Mouse (Mus musculus) forebrain, embryonic 15.5 days (tissue): ENCODE measurements around the gene Cd69. TPM values are rescaled to one million over a fixed set of nuclear protein-coding genes. Genes with fewer than 3 reads are reported as not detected.

Experiments
- ATAC-seq: fragments of 200-750 bp; cut with Nextera tagmentation; replicated peaks from 2 replicates; pipeline ENCODE4 v1.8.0; 2017; ENCODE audit warnings: mild to moderate bottlenecking, moderate TSS enrichment, moderate library complexity
- H3K27ac ChIP-seq: fragments of 300-500 bp; sonication (generic); replicated peaks from 2 replicates; pipeline ENCODE4 v1.5.1; 2015; ENCODE audit warnings: mild to moderate bottlenecking, inconsistent platforms
- H3K27me3 ChIP-seq: fragments of 300-500 bp; sonication (generic); 2 replicates; pipeline ENCODE4 v1.6.1; 2015; ENCODE audit warnings: inconsistent platforms
- H3K36me3 ChIP-seq: fragments of 300-500 bp; sonication (generic); 2 replicates; pipeline ENCODE4 v1.6.1; 2015; ENCODE audit warnings: mild to moderate bottlenecking, inconsistent platforms
- H3K4me1 ChIP-seq: fragments of 300-500 bp; sonication (generic); 2 replicates; pipeline ENCODE4 v1.6.1; 2015; ENCODE audit warnings: inconsistent platforms
- H3K4me2 ChIP-seq: fragments of 300-500 bp; sonication (generic); replicated peaks from 2 replicates; pipeline ENCODE4 v1.6.1; 2015; ENCODE audit warnings: mild to moderate bottlenecking, inconsistent platforms
- H3K4me3 ChIP-seq: fragments of 300-500 bp; sonication (generic); 2 replicates; pipeline ENCODE4 v1.5.1; 2015; ENCODE audit warnings: mild to moderate bottlenecking, inconsistent platforms
- H3K9ac ChIP-seq: fragments of 300-500 bp; sonication (generic); replicated peaks from 2 replicates; pipeline ENCODE4 v1.6.1; 2015; ENCODE audit warnings: mild to moderate bottlenecking, inconsistent platforms
- H3K9me3 ChIP-seq: fragments of 300-500 bp; sonication (generic); 2 replicates; pipeline ENCODE4 v1.6.1; 2016; ENCODE audit warnings: inconsistent platforms
- WGBS: fragments of 180-500 bp; shearing (Covaris S2); methylation state at CpG from one replicate; pipeline ENCODE4 v1.1.7; 2015; ENCODE audit warnings: mixed read lengths; 5-methylcytosine and 5-hydroxymethylcytosine counted together
- polyA plus RNA-seq: library from polyadenylated mRNA; unstranded; fragments of >200 nt; fragmentation: Nextera tagmentation; extraction: Ambion mirVana; gene quantifications from 2 replicates; pipeline ENCODE4 v1.2.1, GENCODE M21; 2015

The Cd69 gene
- polyA plus RNA-seq, 1 experiment from 2014 or later, result not detected

DNA sequence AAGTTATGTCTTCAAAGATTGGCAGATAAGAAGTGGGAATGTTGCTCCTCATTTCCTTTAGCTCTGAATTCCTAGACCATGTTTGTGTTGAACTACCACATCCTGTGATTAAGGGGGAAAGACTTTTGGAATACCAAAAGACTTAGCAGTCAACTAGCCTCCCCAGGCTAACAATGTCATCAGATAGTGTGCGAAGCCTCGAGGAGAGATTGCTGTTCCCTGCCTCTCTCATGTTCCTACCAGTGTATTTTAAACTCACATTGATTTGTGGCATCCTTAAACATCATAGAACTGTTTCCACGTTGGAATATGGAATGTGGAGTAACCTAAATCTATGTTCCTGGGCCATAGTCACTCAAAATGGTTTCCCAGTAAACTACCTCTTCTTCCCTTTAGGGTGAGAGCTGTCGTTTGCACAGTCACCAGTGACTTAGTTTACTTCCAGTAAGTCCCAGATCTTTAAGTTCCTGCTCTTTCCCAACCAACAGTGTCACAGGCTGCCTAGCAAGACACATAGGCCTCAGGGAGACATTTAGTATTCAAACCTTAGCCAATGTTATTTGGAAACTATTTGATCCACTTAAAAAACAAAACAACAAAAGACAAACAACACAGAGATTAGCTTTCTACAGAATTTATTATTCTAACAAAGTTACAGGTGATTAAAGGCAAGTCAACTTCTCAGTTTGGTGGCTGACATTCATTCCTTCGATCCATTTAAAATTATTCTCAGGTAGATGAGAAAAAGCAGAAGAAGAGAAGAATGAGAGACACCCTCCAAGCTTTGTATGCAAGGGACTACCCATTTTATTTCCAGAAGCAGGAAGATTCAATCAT lies 43.0 kb downstream of the Cd69 start:
- H3K36me3 ChIP-seq, result no peaks in the 10 kb centered on the region
- no peak overlapping the region for H3K27ac ChIP-seq
- H3K9ac ChIP-seq, result no peak overlapping the region
- no peak overlapping the region for H3K4me2 ChIP-seq
- H3K4me1 ChIP-seq, result 0 out of 2 replicates have a peak, but pooled peaks cover 5% of the 10 kb centered on the region
- no peak for ATAC-seq
- no peak overlapping the region for H3K4me3 ChIP-seq
- no peaks in the 10 kb centered on the region for H3K27me3 ChIP-seq
- WGBS, result 84% methylated on average over 5 of the region's 5 CpGs
- no peaks in the 10 kb centered on the region for H3K9me3 ChIP-seq

DNA sequence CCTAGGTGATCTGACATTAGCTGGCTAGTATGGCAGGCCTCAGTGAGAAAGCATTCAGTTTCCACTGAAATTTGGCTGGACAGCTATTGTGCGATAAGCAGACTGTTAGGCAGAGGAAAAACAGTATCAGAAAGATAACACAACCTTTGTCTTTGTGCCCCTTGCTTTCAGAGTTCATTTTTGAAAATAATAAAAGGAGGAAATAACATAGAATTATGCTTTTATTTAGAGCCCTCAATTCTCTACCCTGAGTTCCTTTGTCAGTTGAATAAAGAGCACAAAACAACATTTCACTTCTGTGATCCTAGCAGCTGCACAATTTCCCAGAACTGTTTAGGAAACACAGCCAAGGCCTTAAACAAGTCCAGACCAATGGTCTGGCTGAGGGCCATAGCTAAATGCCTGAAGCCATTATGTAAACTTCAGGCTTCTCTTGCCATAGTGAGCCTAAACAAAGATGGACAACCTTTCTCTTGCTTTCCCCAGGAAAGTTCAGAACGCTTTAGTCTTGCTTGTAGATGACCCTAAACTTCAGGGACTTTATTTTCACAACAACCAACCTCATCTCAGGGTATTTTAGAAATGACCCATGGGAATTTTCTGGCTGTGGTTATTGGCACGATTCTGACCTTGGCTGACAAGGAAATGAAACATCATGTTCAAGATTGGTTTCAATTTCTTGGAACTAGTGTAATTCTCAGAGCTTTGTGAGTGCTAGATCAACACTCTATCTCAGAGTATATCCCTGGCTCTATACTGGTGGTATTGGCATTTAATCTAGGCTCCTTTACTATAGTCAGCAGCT lies 45.3 kb downstream of the Cd69 start:
- Histone ChIP-seq H3K9ac (no peak overlapping the region), H3K9me3 (no peaks in the 10 kb centered on the region), H3K27ac (0 out of 2 replicates have a peak overlapping the region, but pooled peaks have one; percentile 11), H3K27me3 (no peaks in the 10 kb centered on the region), H3K36me3 (no peaks in the 10 kb centered on the region), H3K4me3 (no peak overlapping the region), H3K4me1 (0 out of 2 replicates have a peak, but pooled peaks cover 5% of the 10 kb centered on the region), H3K4me2 (no peak overlapping the region)
- ATAC-seq, result 0 out of 2 replicates have a peak, but pooled peaks have one; percentile 66
- WGBS, result 44% methylated on average over 3 of the region's 3 CpGs

DNA sequence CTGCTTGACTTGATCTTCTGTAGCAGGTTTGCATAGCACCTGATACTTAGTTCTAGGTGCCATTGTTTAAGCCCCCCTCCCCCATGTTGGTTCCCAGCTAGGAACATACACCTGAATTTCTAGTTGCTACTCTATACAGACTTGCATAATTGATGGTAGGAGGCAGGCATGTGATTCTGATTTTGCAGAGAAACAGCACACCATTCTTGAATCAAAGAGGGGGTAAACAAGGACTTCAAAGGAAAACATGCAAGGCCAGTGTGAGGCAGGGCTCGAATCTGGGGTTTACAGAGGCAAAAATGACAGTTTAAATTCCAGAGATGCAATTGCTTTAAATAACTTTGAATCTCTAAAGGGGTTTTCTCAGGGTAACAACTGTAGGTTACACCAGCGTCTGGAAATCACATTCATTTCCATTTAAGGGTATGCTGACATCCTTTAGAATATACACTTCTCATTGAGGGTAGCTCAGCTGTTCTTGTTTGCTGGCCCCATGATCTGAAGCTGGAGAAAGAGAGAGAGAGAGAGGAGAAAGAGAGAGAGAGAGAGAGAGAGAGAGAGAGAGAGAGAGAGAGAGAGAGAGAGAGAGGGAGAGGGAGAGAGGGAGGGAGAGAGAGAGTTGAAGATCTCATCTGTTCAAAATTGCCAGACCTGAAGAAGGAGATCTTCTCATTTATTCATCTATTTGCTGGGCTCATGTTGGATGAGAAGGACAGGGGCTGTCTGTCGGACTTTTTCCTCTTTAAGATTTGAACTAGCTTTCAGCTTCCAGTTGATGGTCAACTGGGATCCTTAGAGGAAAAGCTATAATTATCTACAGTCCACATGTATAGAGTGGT lies 46.1 kb downstream of the Cd69 start:
- Histone ChIP-seq H3K4me2 (no peak overlapping the region), H3K27ac (0 out of 2 replicates have a peak overlapping the region, but pooled peaks have one; percentile 11), H3K9ac (no peak overlapping the region), H3K9me3 (no peaks in the 10 kb centered on the region), H3K36me3 (no peaks in the 10 kb centered on the region), H3K4me3 (no peak overlapping the region), H3K4me1 (0 out of 2 replicates have a peak, but pooled peaks cover 5% of the 10 kb centered on the region), H3K27me3 (no peaks in the 10 kb centered on the region)
- 54% methylated on average over 3 of the region's 3 CpGs for WGBS
- ATAC-seq, result no peak

DNA sequence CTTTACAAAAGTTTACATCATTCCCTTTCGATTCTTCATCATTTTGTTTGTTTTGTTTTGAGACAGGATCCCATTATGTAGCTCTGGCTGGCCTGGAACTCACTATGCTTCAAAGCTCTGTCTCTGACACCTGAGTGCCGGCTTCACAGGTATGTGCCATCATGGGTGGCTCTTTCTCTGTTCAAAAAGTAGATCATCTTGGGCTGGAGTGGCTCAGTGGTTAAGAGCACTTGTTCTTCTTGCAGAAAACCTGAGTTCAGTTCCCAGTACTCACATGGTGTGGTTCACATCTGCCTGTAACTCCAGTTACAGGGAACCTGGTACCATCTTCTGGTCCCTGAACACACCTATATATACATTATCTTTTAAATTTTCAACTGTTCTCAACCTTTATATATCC lies 50.2 kb downstream of the Cd69 start:
- Histone ChIP-seq H3K27me3 (no peaks in the 10 kb centered on the region), H3K27ac (no peak overlapping the region), H3K4me2 (no peak overlapping the region), H3K36me3 (no peaks in the 10 kb centered on the region), H3K9ac (no peak overlapping the region), H3K4me1 (0 out of 2 replicates have a peak, but pooled peaks cover 5% of the 10 kb centered on the region), H3K4me3 (no peak overlapping the region), H3K9me3 (no peaks in the 10 kb centered on the region)
- ATAC-seq, result no peak
- 74% methylated on average over 2 of the region's 2 CpGs for WGBS

DNA sequence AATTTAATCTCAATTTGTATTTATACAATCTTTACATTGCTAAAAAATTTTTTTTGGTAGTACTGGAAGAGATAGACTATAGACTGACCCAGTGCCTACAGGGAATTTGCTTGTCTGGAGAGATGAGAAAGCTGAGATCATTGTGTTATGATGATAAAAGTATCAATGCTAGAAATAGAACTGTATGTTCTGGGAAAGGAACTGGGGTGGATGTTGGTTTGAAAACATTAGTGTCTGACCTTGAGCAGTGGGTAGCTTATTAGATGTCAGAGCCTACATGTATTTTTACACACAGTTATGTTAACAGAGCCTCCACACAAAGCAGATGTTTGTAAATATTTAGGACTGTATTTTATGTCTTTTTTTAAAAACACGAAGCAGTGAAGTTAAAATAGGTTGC lies 51.1 kb downstream of the Cd69 start:
- H3K4me2 ChIP-seq, result no peak overlapping the region
- WGBS, result 84% methylated on average over 1 of the region's 1 CpGs
- 0 out of 2 replicates have a peak, but pooled peaks cover 3% of the 10 kb centered on the region for H3K4me1 ChIP-seq
- no peaks in the 10 kb centered on the region for H3K36me3 ChIP-seq
- H3K9ac ChIP-seq, result no peak overlapping the region
- no peak overlapping the region for H3K4me3 ChIP-seq
- no peaks in the 10 kb centered on the region for H3K9me3 ChIP-seq
- no peak overlapping the region for H3K27ac ChIP-seq
- ATAC-seq, result no peak
- no peaks in the 10 kb centered on the region for H3K27me3 ChIP-seq

DNA sequence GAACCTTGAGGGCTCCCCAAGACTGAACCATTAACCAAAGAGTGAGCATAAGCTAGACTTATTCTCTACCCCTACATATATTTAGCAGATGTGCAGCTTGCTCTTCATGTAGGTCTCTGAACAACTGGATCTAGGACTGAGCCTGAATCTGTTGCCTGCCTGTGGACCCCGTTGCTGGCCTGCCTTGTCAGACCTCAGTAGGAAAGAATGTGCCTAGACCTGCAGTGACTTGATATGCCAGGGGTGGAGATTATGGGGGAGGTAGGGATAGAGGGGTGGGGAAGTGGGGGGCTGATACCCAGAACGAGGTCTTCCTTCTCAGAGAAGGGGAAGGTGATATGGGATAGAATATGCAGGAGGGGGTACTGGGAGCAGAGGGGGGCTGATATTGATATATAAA lies 51.6 kb downstream of the Cd69 start:
- no peaks in the 10 kb centered on the region for H3K36me3 ChIP-seq
- WGBS, result 83% methylated on average over 2 of the region's 2 CpGs
- no peak overlapping the region for H3K27ac ChIP-seq
- no peaks in the 10 kb centered on the region for H3K9me3 ChIP-seq
- H3K9ac ChIP-seq, result no peak overlapping the region
- no peaks in the 10 kb centered on the region for H3K4me1 ChIP-seq
- no peak for ATAC-seq
- H3K27me3 ChIP-seq, result no peaks in the 10 kb centered on the region
- no peak overlapping the region for H3K4me2 ChIP-seq
- H3K4me3 ChIP-seq, result no peak overlapping the region

DNA sequence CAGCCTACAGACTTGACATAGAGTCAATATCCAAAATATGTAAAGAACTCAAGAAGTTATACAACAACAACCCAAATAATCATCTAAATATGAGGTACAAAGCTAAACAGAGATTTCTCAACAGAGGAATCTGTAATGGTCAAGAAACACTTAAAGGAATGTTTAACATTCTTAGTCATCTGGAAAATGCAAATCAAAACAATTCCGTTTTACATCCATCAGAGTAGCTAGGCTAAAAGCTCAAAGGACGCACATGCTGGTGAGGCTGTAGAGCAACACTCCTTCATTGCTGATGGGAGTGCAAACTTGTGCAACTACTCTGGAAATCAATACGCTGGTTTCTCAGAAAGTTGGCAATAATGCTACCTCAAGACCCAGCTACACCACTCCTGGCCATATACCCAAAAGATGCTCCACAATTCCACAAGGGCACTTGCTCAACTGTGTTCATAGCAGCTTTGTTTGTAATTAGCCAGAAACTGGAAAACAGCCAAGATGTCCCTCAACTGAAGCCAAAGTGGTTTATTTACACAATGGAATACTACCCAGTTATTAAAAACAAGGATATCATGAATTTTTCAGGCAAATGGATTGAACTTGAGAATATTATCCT lies 52.9 kb downstream of the Cd69 start:
- H3K4me2 ChIP-seq, result no peak overlapping the region
- ATAC-seq, result no peak
- no peaks in the 10 kb centered on the region for H3K27me3 ChIP-seq
- H3K27ac ChIP-seq, result no peak overlapping the region
- H3K4me3 ChIP-seq, result no peak overlapping the region
- no peaks in the 10 kb centered on the region for H3K9me3 ChIP-seq
- H3K4me1 ChIP-seq, result no peaks in the 10 kb centered on the region
- 86% methylated on average over 3 of the region's 3 CpGs for WGBS
- no peak overlapping the region for H3K9ac ChIP-seq
- no peaks in the 10 kb centered on the region for H3K36me3 ChIP-seq

DNA sequence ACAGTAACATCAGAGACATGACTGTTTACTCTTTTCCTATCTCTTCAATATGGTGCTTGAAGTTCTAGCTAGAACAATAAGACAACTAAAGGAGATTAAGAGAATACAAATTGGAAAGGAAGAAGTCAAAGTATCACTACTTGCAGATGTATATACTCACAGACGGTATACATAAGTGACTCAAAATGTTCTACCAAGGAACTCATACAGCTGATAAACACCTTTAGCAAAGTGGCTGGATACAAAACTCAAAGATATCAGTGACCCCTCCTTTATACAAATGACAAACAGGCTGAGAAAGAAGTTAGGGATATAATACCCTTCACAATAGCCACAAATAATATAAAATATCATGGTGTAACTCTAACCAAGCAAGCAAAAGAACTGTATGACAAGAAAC lies 54.2 kb downstream of the Cd69 start:
- no peak overlapping the region for H3K4me2 ChIP-seq
- no peaks in the 10 kb centered on the region for H3K27me3 ChIP-seq
- H3K4me1 ChIP-seq, result no peaks in the 10 kb centered on the region
- H3K36me3 ChIP-seq, result no peaks in the 10 kb centered on the region
- WGBS, result 97% methylated on average over 1 of the region's 1 CpGs
- ATAC-seq, result no peak
- no peak overlapping the region for H3K27ac ChIP-seq
- no peak overlapping the region for H3K9ac ChIP-seq
- H3K4me3 ChIP-seq, result no peak overlapping the region
- H3K9me3 ChIP-seq, result no peaks in the 10 kb centered on the region

DNA sequence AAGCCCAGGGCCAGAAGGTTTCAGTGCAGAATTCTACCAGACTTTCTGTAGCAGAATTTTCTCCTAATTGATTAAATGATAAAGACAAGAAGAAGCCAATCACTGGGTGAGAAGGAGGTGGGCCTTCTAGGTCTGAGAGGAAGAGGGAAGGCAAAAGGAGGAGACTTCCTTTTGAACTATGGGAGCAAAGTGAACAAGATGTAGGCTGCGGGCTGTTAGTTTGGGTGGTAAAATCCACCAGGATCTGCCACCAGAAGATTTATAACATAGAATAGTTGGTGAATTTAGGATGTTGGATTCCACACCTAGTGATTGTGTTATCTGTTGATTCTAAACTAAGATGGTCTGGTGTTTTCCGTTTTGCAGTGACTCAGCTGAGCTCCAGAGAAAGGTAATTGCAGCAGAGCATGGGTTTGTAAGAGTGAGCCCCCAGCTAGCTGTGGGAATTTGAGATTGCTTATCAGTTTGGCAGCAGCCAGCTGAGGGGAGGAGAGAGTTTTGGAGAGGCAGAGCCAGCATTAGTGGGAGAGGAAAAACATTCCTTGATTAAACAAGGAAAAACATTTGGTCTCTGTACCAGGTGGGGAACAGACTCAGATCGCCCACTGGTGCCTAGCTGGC lies 55.2 kb downstream of the Cd69 start:
- no peaks in the 10 kb centered on the region for H3K9me3 ChIP-seq
- H3K4me2 ChIP-seq, result no peak overlapping the region
- H3K27me3 ChIP-seq, result no peaks in the 10 kb centered on the region
- 90% methylated on average over 3 of the region's 3 CpGs for WGBS
- H3K4me1 ChIP-seq, result no peaks in the 10 kb centered on the region
- H3K27ac ChIP-seq, result no peak overlapping the region
- H3K9ac ChIP-seq, result no peak overlapping the region
- no peak overlapping the region for H3K4me3 ChIP-seq
- H3K36me3 ChIP-seq, result no peaks in the 10 kb centered on the region
- no peak for ATAC-seq

DNA sequence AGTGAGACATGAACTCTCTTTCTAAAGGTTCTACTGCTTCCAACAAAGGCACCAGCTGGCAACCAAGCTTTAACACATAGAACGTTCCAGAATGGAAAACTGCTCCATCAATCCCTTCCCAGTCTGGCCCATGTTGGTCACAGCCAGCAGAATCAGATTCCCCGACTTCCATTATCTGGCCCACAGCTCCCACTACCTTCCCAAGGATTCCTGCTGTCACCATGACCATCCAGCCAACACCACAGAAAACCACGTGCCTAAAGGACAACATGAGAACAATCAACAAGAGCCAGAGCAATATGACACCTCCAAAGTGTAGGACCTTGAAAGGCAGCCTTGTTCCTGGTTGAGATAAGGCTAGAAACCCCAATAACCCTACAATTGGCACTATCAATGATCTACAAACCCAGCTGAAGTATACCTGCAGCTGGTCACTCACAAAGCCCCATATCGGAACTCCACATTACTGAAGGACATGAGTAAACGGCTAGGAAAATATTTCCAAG lies 57.0 kb downstream of the Cd69 start:
- Histone ChIP-seq H3K36me3 (no peaks in the 10 kb centered on the region), H3K27me3 (no peaks in the 10 kb centered on the region), H3K4me1 (no peaks in the 10 kb centered on the region), H3K9me3 (no peaks in the 10 kb centered on the region), H3K4me2 (no peak overlapping the region), H3K4me3 (no peak overlapping the region), H3K9ac (no peak overlapping the region), H3K27ac (no peak overlapping the region)
- WGBS, result 84% methylated on average over 5 of the region's 5 CpGs
- ATAC-seq, result no peak
